Mouse (Mus musculus) intestine, embryonic 16.5 days (tissue): ENCODE data around the gene Mcu. TPM values are rescaled to one million over a fixed set of nuclear protein-coding genes. Genes with fewer than 3 reads are reported as not detected.

Experiments
- ATAC-seq: fragments of 200-750 bp; cut with Nextera tagmentation; 2 replicates; pipeline ENCODE4 v1.8.0; 2017; ENCODE audit warnings: moderate TSS enrichment, moderate library complexity
- H3K27ac ChIP-seq: fragments of 300-500 bp; sonication (generic); 2 replicates; pipeline ENCODE4 v1.5.1; 2014; ENCODE audit warnings: mild to moderate bottlenecking, low read length
- H3K27me3 ChIP-seq: fragments of 300-500 bp; sonication (generic); replicated peaks from 2 replicates; pipeline ENCODE4 v1.6.1; 2014; ENCODE audit warnings: low read length, control low read depth, mixed read lengths; ENCODE audit not compliant: control insufficient read depth, insufficient read depth
- H3K36me3 ChIP-seq: fragments of 300-500 bp; sonication (generic); 2 replicates; pipeline ENCODE4 v1.6.1; 2014; ENCODE audit warnings: low read length, control low read depth; ENCODE audit not compliant: control insufficient read depth, insufficient read depth
- H3K4me1 ChIP-seq: fragments of 300-500 bp; sonication (generic); 2 replicates; pipeline ENCODE4 v1.6.1; 2014; ENCODE audit warnings: low read length, control low read depth, mixed read lengths; ENCODE audit not compliant: control insufficient read depth, insufficient read depth
- H3K4me2 ChIP-seq: fragments of 300-500 bp; sonication (generic); 2 replicates; pipeline ENCODE4 v1.6.1; 2014; ENCODE audit warnings: low read depth, low read length, control low read depth
- H3K4me3 ChIP-seq: fragments of 300-500 bp; sonication (generic); 2 replicates; pipeline ENCODE4 v1.5.1; 2014; ENCODE audit warnings: mild to moderate bottlenecking, low read length
- H3K9ac ChIP-seq: fragments of 300-500 bp; sonication (generic); 2 replicates; pipeline ENCODE4 v1.6.1; 2014; ENCODE audit warnings: low read depth, low read length
- H3K9me3 ChIP-seq: fragments of 300-500 bp; sonication (generic); 2 replicates; pipeline ENCODE4 v1.6.1; 2016; ENCODE audit warnings: low read length, control low read depth; ENCODE audit not compliant: control insufficient read depth
- WGBS: fragments of 180-500 bp; shearing (Covaris S2); extraction: QIAGEN DNeasy Blood & Tissue Kit; methylation state at CpG from one replicate; pipeline ENCODE4 v1.1.7; 2014; 5-methylcytosine and 5-hydroxymethylcytosine counted together
- polyA plus RNA-seq: library from polyadenylated mRNA; unstranded; fragments of >200 nt; fragmentation: Nextera tagmentation; extraction: Ambion mirVana; gene quantifications from 2 replicates; pipeline ENCODE4 v1.2.1, GENCODE M21; 2015

Gene Mcu
- polyA plus RNA-seq, 1 experiment from 2014 or later: 75.3 TPM

DNA sequence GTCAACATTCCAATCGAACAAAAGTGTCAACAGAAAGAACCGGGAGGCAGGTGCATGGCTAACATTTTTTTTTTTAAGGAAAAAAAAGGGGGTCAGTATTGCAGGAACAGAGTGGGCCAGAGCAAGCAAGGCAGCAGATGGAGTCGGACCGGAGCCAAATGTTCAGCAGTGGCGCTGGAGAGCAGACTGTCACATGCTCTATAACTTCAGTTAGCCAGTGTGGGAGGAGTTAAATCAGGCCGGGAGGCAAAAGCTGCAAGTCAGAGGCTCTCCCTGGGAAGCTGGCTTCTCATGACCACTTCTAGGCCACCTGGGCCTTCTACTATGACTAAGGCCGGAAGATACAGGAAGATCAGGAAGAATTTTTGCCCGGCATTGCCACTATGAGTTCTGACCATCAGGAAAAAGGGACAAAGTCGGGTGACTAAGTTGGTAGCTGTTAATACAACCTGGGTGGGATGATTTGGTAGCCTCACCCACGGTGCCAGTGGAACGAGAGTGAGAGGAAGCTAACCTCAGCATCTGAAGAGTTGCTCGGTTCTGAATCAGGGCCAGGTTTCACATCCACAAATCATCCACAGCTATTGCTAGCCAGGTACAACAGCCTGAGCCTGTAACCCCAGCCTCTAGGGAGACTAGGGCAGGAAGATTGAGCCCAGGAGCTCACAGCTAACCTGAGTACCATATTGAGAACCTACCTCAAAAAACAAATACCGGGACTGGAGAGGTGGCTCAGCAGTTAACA is 22.5 kb downstream of the Mcu start:
- H3K9me3 ChIP-seq: no peaks in the 10 kb centered on the region
- H3K4me2 ChIP-seq: no peak overlapping the region
- no peak overlapping the region for H3K4me3 ChIP-seq
- H3K36me3 ChIP-seq: no peaks in the 10 kb centered on the region
- 77% methylated on average over 13 of the region's 13 CpGs for WGBS
- H3K27me3 ChIP-seq: no peaks in the 10 kb centered on the region
- no peak for ATAC-seq
- H3K9ac ChIP-seq: no peak overlapping the region
- H3K27ac ChIP-seq: no peak overlapping the region
- H3K4me1 ChIP-seq: no peaks in the 10 kb centered on the region

DNA sequence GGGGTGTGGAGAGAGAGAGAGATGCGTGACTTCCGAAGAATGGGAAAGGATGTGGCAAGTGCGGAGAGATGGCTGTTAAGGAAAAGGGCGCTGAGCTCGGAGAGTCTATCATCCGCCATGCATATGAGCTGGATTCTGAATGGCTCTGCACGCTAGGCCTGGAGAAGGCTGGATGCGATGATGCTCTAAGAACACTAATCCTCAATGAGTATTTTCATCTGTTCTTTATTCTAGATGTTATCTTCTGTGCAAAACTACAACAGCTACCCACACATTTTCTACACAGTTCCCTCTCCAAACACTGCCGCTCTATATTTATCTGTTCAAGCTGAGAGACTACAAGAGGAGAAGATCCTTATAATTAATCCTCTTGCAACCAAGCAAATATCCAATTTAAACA is 25.9 kb downstream of the Mcu start:
- Histone ChIP-seq H3K4me1 (no peaks in the 10 kb centered on the region; the same call in 1 of the 2 replicates), H3K36me3 (no peaks in the 10 kb centered on the region), H3K27me3 (no peaks in the 10 kb centered on the region), H3K4me3 (no peak overlapping the region), H3K27ac (no peak overlapping the region), H3K9me3 (no peaks in the 10 kb centered on the region), H3K4me2 (no peak overlapping the region), H3K9ac (no peak overlapping the region)
- WGBS: 93% methylated on average over 9 of the region's 9 CpGs
- ATAC-seq: no peak

DNA sequence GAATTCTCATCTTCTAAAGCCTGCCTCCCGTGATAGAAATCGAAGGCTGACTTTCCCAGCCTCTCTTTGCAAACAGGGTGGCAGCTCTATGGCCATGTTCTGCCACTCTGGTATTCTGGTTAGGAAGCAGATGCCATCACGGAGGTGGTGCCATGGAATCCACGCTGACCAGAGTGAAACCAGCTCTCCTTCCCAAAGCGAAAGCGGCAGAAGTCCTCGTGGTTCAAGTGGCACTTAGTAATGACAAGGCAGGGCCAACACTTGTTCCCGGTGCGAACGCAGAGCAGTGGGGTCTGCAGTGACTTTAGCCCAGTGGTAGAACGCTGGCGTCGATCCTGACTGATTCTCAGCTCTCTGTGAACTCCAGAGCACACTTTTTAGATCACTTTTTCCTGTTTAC is 26.6 kb downstream of the Mcu start:
- Histone ChIP-seq H3K27me3 (no peaks in the 10 kb centered on the region), H3K4me1 (no peaks in the 10 kb centered on the region; the same call in 1 of the 2 replicates), H3K27ac (no peak overlapping the region), H3K9me3 (no peaks in the 10 kb centered on the region), H3K36me3 (no peaks in the 10 kb centered on the region), H3K4me3 (no peak overlapping the region), H3K4me2 (no peak overlapping the region), H3K9ac (no peak overlapping the region)
- WGBS: 83% methylated on average over 13 of the region's 13 CpGs
- no peak for ATAC-seq

DNA sequence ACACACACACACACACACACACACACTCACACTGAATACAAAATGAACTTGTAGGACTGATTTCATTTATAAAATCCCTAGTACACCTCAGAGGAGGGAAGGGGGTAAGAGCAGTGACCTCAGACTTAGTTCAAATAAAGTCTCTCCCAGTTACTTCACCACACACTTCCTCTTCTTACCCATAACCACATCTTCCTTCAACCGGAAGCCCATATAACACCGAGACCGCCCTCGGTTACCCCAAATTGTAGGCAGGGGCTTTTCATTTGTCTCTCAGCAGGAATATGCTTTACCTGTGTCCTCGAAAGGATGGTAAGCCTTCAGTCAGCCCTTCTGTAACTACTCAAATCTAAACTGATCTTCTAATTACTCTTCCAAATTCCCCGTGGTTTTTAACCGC is 27.1 kb downstream of the Mcu start:
- Histone ChIP-seq H3K4me3 (no peak overlapping the region), H3K27me3 (no peaks in the 10 kb centered on the region), H3K9ac (no peak overlapping the region), H3K9me3 (no peaks in the 10 kb centered on the region), H3K27ac (no peak overlapping the region), H3K36me3 (no peaks in the 10 kb centered on the region), H3K4me2 (no peak overlapping the region), H3K4me1 (no peaks in the 10 kb centered on the region; the same call in 1 of the 2 replicates)
- WGBS: 86% methylated on average over 7 of the region's 7 CpGs
- ATAC-seq: no peak

DNA sequence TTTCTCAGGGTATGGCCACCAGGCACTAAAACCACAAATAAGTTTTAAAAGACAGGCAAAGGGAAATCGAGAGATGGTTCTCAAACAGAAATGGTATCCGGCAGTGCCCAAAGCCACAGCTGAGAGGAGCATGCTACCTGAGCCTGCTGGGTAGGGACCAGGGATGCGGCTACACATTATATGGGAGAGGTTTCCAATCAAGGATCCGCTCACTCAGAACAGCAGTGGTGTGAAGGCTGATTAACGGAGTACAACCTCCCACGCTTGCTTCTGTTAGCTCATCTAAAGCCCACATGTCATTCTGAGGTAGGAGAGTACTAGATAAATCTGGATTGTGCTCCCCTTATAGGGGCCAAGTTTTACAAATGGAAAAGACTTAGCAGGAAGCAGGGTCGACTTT is 28.4 kb downstream of the Mcu start:
- ATAC-seq: no peak
- no peaks in the 10 kb centered on the region; the same call in 1 of the 2 replicates for H3K36me3 ChIP-seq
- H3K9me3 ChIP-seq: no peaks in the 10 kb centered on the region
- no peaks in the 10 kb centered on the region for H3K27me3 ChIP-seq
- no peak overlapping the region for H3K4me3 ChIP-seq
- H3K27ac ChIP-seq: no peak overlapping the region
- WGBS: 88% methylated on average over 7 of the region's 7 CpGs
- H3K4me2 ChIP-seq: no peak overlapping the region
- no peak overlapping the region for H3K9ac ChIP-seq
- H3K4me1 ChIP-seq: no peaks in the 10 kb centered on the region; the same call in 1 of the 2 replicates

DNA sequence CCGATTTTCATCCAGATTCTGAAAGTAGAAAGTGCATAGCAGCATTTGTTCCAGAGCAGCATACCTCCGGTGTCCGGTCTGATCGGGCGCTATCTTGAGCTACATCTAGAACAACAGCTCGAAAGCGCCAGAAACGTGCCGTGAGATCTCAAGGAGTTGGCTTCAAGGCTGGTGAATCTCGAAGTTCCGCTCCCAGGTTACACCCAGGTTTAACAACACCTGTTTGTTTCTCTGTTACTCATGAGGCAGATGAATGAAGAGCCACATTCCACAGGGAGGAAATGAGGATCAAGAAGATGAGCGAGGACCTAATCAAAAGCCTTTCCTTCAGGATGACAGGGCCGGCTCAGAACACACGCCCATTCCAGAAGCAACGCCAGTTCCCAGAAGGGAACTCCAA is 29.7 kb downstream of the Mcu start:
- Histone ChIP-seq H3K4me2 (no peak overlapping the region), H3K27ac (no peak overlapping the region), H3K36me3 (no peaks in the 10 kb centered on the region; the same call in 1 of the 2 replicates), H3K9ac (no peak overlapping the region), H3K27me3 (no peaks in the 10 kb centered on the region), H3K4me1 (no peaks in the 10 kb centered on the region; the same call in 1 of the 2 replicates), H3K4me3 (no peak overlapping the region), H3K9me3 (no peaks in the 10 kb centered on the region)
- 79% methylated on average over 15 of the region's 15 CpGs for WGBS
- ATAC-seq: no peak

DNA sequence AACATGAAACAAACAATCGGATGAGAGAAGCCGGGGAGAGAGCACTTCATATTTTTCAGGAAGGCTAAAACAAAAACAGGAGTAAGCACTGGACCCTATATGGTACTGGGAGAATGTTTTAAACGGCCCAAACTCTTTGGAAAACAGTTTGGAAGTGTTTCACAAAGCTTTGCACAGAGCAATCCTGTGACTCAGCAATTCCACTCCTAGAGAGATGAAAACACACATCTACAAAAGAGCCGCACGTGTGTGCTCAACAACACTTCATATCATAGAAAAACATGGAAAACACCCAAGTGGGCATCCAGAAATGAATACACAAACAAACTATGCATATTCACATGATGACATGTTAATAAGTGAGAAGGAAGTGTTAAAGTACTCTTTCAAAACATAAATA is 30.9 kb downstream of the Mcu start:
- no peaks in the 10 kb centered on the region; the same call in 1 of the 2 replicates for H3K4me1 ChIP-seq
- WGBS: 87% methylated on average over 5 of the region's 5 CpGs
- no peak for ATAC-seq
- H3K27ac ChIP-seq: no peak overlapping the region
- H3K4me3 ChIP-seq: no peak overlapping the region
- no peak overlapping the region for H3K4me2 ChIP-seq
- H3K36me3 ChIP-seq: no peaks in the 10 kb centered on the region; the same call in 1 of the 2 replicates
- H3K9me3 ChIP-seq: no peaks in the 10 kb centered on the region
- no peaks in the 10 kb centered on the region for H3K27me3 ChIP-seq
- no peak overlapping the region for H3K9ac ChIP-seq

DNA sequence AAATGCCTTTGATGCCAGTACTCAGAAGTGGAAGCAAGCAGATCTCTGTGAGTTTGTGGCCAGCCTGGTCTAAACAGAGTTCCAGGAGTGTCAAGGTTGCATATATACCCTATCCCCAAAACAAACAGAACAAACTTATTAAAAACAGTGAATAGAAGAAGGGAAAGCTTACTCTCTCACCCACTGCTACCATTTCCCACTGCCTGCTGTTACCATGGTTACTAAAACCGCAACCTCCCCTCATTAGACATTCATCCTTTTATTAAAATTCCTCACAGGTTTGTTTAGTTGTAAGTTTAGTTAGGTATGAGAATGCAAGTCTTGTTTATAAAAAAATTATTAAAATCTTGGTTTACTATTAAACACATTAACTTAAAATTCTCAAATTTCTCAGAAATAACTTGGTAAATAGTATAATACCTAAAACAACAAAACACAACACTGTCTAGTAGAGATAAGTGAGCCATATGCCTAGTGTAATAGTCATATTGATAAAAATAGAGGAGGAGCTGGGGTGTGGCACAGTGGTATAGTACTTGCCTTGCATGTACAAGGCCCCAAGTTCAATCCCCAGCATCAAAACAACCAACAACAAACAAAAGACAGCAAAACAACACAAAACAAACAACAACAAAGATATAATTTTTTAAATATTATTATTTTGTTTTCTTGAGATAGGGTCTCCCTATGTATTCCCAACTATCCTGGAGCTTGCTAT is 34.5 kb downstream of the Mcu start:
- Histone ChIP-seq H3K27me3 (no peaks in the 10 kb centered on the region), H3K9ac (no peak overlapping the region), H3K27ac (no peak overlapping the region), H3K9me3 (no peaks in the 10 kb centered on the region), H3K4me3 (no peak overlapping the region), H3K4me1 (peaks cover 17% of the 10 kb centered on the region), H3K4me2 (no peak overlapping the region), H3K36me3 (no peaks in the 10 kb centered on the region; the same call in 1 of the 2 replicates)
- no peak for ATAC-seq
- WGBS: 83% methylated on average over 1 of the region's 1 CpGs

DNA sequence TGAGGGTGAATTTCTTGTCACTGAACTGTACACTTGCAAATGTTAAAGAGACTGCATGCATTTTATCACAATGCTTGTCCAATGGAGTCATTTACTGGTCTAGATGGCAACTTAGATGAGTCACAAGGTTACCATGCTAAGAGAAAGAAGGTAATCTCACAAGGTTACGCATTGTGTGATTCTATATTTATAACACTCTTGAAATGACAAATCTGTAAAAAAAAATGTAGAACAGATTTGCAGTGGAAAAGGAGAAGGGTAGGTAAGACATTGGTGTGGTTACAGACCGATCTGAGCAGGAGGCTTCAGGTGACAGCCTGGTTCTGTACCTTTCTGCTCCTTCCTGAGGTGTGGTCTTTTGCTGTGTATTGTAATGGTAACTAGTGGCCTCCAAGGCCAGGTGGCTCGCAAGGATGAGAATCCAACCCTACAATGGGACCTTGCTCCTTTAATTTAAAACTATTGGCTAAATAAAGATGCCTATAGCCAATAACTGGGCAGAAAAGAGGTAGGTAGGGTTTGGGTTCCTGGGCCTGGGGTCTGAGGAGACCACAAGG is 35.8 kb downstream of the Mcu start:
- H3K4me2 ChIP-seq: no peak overlapping the region
- WGBS: 98% methylated on average over 3 of the region's 3 CpGs
- H3K9ac ChIP-seq: no peak overlapping the region
- H3K27ac ChIP-seq: no peak overlapping the region
- ATAC-seq: no peak
- H3K27me3 ChIP-seq: no peaks in the 10 kb centered on the region
- H3K4me1 ChIP-seq: peaks cover 28% of the 10 kb centered on the region
- no peak overlapping the region for H3K4me3 ChIP-seq
- H3K9me3 ChIP-seq: no peaks in the 10 kb centered on the region
- H3K36me3 ChIP-seq: no peaks in the 10 kb centered on the region; the same call in 1 of the 2 replicates
